Mouse (Mus musculus) megakaryocyte, embryonic 14.5 days (primary cell): ENCODE measurements around the gene Trp63.

Experiments used
- FLI1 ChIP-seq: IDR thresholded peaks from 2 replicates; pipeline ENCODE4 v1.6.1; 2012; ENCODE audit warnings: low read length, inconsistent platforms, mixed read lengths
- GATA1 ChIP-seq: IDR thresholded peaks from 3 replicates; pipeline ENCODE4 v1.6.1; 2012; ENCODE audit warnings: mixed read lengths, low read length, inconsistent platforms, borderline replicate concordance

- TF ChIP-seq GATA1: no peak
- no peak for TF ChIP-seq FLI1
Measured at GRCm38 (mm10) chr16:25660510-25661235, 22.9 kb upstream of the Trp63 start.
